Comparison of ENCODE assay signal across 8 mouse cellular contexts in the genomic region with DNA sequence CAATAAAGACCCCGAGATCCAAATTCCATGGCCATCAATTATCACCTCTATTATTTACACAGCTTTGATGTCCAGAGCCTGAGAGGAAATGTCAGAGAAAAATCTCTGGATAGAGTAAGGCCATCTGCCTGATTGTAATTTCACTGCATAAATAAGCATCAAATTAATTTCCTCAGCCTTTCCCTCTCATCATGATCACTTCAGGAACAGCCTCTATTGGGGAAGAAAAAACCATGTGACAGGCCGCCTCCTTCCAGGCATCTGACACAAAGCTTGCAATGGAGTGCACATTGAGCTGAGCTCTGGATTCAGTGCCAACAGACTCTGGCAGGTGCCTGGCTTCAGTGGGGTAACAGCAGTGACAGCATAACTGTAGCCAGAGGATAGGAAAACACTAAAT.
DNase-seq lines count a peak whose midpoint lies in the region; ATAC-seq and TF ChIP-seq lines count a peak whose summit lies in the region.

No protein-coding gene starts in this region.

- TF ChIP-seq CTCF in hindbrain, postnatal 0 days (IDR thresholded peaks at IDR 0.05; ENCODE audit: low read depth): no peak

- H3K4me2 ChIP-seq in hindbrain, postnatal 0 days (ENCODE audit: low read depth, low read length): no peak overlapping the region
- H3K4me2 ChIP-seq in neural tube, embryonic 13.5 days: no peak overlapping the region

- H3K27me3 ChIP-seq in hindbrain, postnatal 0 days (ENCODE audit: insufficient read depth, low read length): no peaks in the 10 kb centered on the region
- no peaks in the 10 kb centered on the region for H3K27me3 ChIP-seq in neural tube, embryonic 13.5 days

- ATAC-seq in hindbrain, postnatal 0 days: peak; percentile 95
- peak; percentile 77; the same call in 1 of the 2 replicates for ATAC-seq in neural tube, embryonic 13.5 days (ENCODE audit: low read depth)
- no peak for ATAC-seq in inflammation-experienced regulatory T-cells, adult 6 months

- H3K4me3 ChIP-seq in hindbrain, postnatal 0 days (ENCODE audit: low read length): no peak overlapping the region
- H3K4me3 ChIP-seq in neural tube, embryonic 13.5 days: no peak overlapping the region

- peaks cover 17% of the 10 kb centered on the region; the same call in 1 of the 2 replicates for H3K36me3 ChIP-seq in hindbrain, postnatal 0 days (ENCODE audit: insufficient read depth, low read length)
- peaks cover 39% of the 10 kb centered on the region for H3K36me3 ChIP-seq in neural tube, embryonic 13.5 days

- peak; percentile 27 to 29 for DNase-seq in heart, adult 18-20 months
- DNase-seq in heart, postnatal 4 days: no peak
- peak; percentile 95 for DNase-seq in cerebellum, adult 9-10 months
- peak; percentile 87 for DNase-seq in hindbrain, postnatal 0 days (ENCODE audit: low spot score)
- DNase-seq in urinary bladder, postnatal 14 days (ENCODE audit: low spot score): no peak
- DNase-seq in testis, postnatal 14 days (ENCODE audit: low spot score): no peak

- no peaks in the 10 kb centered on the region; the same call in 1 of the 2 replicates for H3K4me1 ChIP-seq in hindbrain, postnatal 0 days (ENCODE audit: insufficient read depth, low read length)
- no peaks in the 10 kb centered on the region for H3K4me1 ChIP-seq in neural tube, embryonic 13.5 days (replicated peaks)

- no peak overlapping the region for H3K9ac ChIP-seq in hindbrain, postnatal 0 days (replicated peaks; ENCODE audit: low read length)
- no peak overlapping the region for H3K9ac ChIP-seq in neural tube, embryonic 13.5 days

- peak overlapping the region; percentile 60 for H3K27ac ChIP-seq in hindbrain, postnatal 0 days
- peak overlapping the region; percentile 42 for H3K27ac ChIP-seq in neural tube, embryonic 13.5 days (replicated peaks)

- H3K9me3 ChIP-seq in hindbrain, postnatal 0 days (ENCODE audit: low read length): no peaks in the 10 kb centered on the region
- H3K9me3 ChIP-seq in neural tube, embryonic 13.5 days: no peaks in the 10 kb centered on the region

- 30% methylated on average over 2 of the region's 2 CpGs for WGBS in hindbrain, postnatal 0 days
- 40% methylated on average over 2 of the region's 2 CpGs for WGBS in neural tube, embryonic 13.5 days

Comparison
In these comparisons a context has a peak if more than half of its experiments do, and no peak if none do; other contexts are left out.
1. DNase-seq: peak in heart, adult 18-20 months (2 of 2), cerebellum, adult 9-10 months (single experiment) and hindbrain, postnatal 0 days (single experiment); none in heart, postnatal 4 days (single experiment), urinary bladder, postnatal 14 days (single experiment) and testis, postnatal 14 days (single experiment).